Mouse (Mus musculus) lung, postnatal 0 days (tissue): ENCODE results near the gene Mrvi1. TPM values are rescaled to one million over a fixed set of nuclear protein-coding genes. Genes with fewer than 3 reads are reported as not detected.

Source experiments
- ATAC-seq: fragments of 200-750 bp; cut with Nextera tagmentation; 2 replicates; pipeline ENCODE4 v1.8.0; 2017; ENCODE audit warnings: moderate library complexity
- DNase-seq: peaks from one replicate; pipeline ENCODE4 v3.0.0-alpha.2; 2016; ENCODE audit warnings: low spot score
- H3K27ac ChIP-seq: fragments of 300-500 bp; sonication (generic); 2 replicates; pipeline ENCODE4 v1.5.1; 2014; ENCODE audit warnings: antibody characterized with exemption, mild to moderate bottlenecking, low read length, mixed read lengths
- H3K27me3 ChIP-seq: fragments of 300-500 bp; sonication (generic); replicated peaks from 2 replicates; pipeline ENCODE4 v1.6.1; 2014; ENCODE audit warnings: low read length, mixed read lengths; ENCODE audit not compliant: insufficient read depth
- H3K36me3 ChIP-seq: fragments of 300-500 bp; sonication (generic); 2 replicates; pipeline ENCODE4 v1.6.1; 2014; ENCODE audit warnings: low read length, mixed read lengths; ENCODE audit not compliant: insufficient read depth
- H3K4me1 ChIP-seq: fragments of 300-500 bp; sonication (generic); 2 replicates; pipeline ENCODE4 v1.6.1; 2014; ENCODE audit warnings: antibody characterized with exemption, low read depth, low read length, mixed read lengths; ENCODE audit not compliant: insufficient read depth
- H3K4me2 ChIP-seq: fragments of 300-500 bp; sonication (generic); replicated peaks from 2 replicates; pipeline ENCODE4 v1.6.1; 2014; ENCODE audit warnings: low read depth, mild to moderate bottlenecking, low read length, moderate library complexity, mixed read lengths
- H3K4me3 ChIP-seq: fragments of 300-500 bp; sonication (generic); 2 replicates; pipeline ENCODE4 v1.5.1; 2014; ENCODE audit warnings: low read depth, low read length
- H3K9ac ChIP-seq: fragments of 300-500 bp; sonication (generic); replicated peaks from 2 replicates; pipeline ENCODE4 v1.6.1; 2014; ENCODE audit warnings: low read depth, mild to moderate bottlenecking
- H3K9me3 ChIP-seq: fragments of 300-500 bp; sonication (generic); 2 replicates; pipeline ENCODE4 v1.6.1; 2016; ENCODE audit warnings: low read length, mixed read lengths
- CTCF ChIP-seq: IDR thresholded peaks from 2 replicates; pipeline ENCODE4 v1.5.1; 2016; ENCODE audit warnings: antibody characterized with exemption, mild to moderate bottlenecking
- EP300 ChIP-seq: IDR thresholded peaks from 2 replicates; pipeline ENCODE4 v1.6.1; 2016; ENCODE audit warnings: antibody characterized with exemption, mild to moderate bottlenecking, control low read depth
- WGBS: fragments of 180-500 bp; shearing (Covaris S2); extraction: QIAGEN DNeasy Blood & Tissue Kit; methylation state at CpG from one replicate; pipeline ENCODE4 v1.1.7; 2014; 5-methylcytosine and 5-hydroxymethylcytosine counted together
- polyA plus RNA-seq: library from polyadenylated mRNA; unstranded; fragments of >200 nt; fragmentation: Nextera tagmentation; extraction: Ambion mirVana; gene quantifications from 2 replicates; pipeline ENCODE4 v1.2.1, GENCODE M21; 2015

The Mrvi1 gene
- polyA plus RNA-seq, 1 experiment from 2014 or later, result 1.8 TPM

DNA sequence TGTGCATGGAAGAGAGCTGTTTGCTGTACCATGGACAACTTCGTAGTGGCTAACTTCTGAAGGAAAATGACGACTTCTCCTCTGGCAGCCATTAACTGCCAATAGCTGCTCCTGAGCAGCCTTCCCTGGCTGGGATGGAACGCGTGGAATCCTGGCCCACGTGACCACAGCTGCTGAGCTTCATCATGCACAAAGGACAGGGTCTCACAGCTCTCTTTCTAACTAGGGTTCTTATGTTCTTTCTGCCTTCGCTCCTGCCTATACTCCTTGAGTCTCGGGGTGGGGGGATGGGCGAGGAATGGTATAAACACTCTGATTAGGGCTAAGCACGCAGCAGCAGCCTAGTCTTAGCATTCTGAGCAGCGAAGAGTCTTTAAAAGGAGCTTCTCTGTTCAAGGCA, 117.2 kb downstream of the Mrvi1 start:
- Histone ChIP-seq H3K4me1 (peaks cover 4% of the 10 kb centered on the region; the same call in 1 of the 2 replicates), H3K9me3 (no peaks in the 10 kb centered on the region), H3K9ac (no peak overlapping the region), H3K4me2 (peak overlapping the region; percentile 9; the same call in 1 of the 2 replicates), H3K27me3 (no peaks in the 10 kb centered on the region), H3K4me3 (no peak overlapping the region), H3K27ac (no peak overlapping the region; the same call in 1 of the 2 replicates), H3K36me3 (no peaks in the 10 kb centered on the region)
- DNase-seq (no peak), ATAC-seq (no peak)
- no peak for TF ChIP-seq EP300
- TF ChIP-seq CTCF, result no peak
- 25% methylated on average over 10 of the region's 10 CpGs for WGBS

DNA sequence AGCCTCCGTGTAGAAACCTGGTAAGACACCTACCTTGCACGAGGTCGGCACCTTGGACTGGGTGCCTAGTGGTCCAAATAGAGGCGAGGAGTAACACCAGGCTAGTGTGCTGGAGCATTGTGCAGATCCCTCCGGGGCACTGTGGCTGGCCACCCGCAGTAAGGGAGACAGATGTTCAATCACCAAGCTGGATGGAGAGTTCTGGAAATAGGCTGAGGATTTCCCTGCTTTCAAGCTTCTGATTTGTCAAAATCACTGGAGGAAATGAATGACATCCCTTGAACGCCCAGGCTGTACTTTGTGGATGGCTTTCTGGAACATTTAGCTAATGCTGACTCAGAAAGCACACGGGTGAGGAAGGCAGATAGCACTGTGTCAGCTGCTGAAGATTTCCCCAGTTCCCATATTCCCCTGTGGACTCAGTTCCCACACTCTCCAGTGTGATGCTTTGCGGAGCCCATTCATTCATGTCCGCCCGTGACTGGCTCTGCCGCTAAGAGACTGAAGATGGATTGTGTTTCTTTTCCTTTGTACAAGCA, 119.4 kb downstream of the Mrvi1 start, which contains the start of gene Lyve1:
Gene Lyve1 (minus strand): TSS at position 489 of the 539 bp plus-strand sequence.
- Histone ChIP-seq H3K9ac (no peak within 1 kb of the TSS; the same call in 1 of the 2 replicates), H3K27ac (peak within 1 kb of the TSS; percentile 77), H3K4me2 (peak within 1 kb of the TSS; percentile 18; the same call in 1 of the 2 replicates), H3K4me3 (peak within 1 kb of the TSS; percentile 29), H3K9me3 (no peaks in the 10 kb centered on the region), H3K27me3 (no peaks in the 10 kb centered on the region), H3K36me3 (no peaks in the 10 kb centered on the region), H3K4me1 (peaks cover 4% of the 10 kb centered on the region; the same call in 1 of the 2 replicates)
- WGBS, result 53% methylated on average over 12 of the region's 12 CpGs
- ATAC-seq (peak; percentile 85), DNase-seq (peak; percentile 73)
- no peak for TF ChIP-seq CTCF
- TF ChIP-seq EP300, result peak; percentile 83

- peak overlapping the region; percentile 9; the same call in 1 of the 2 replicates for H3K4me3 ChIP-seq
- H3K9ac ChIP-seq, result no peak overlapping the region
- peak; percentile 63 for ATAC-seq
- WGBS, result 28% methylated on average over 5 of the region's 5 CpGs
- DNase-seq, result peak; percentile 81
- H3K9me3 ChIP-seq, result no peaks in the 10 kb centered on the region
- H3K36me3 ChIP-seq, result no peaks in the 10 kb centered on the region
- TF ChIP-seq CTCF, result no peak
- TF ChIP-seq EP300, result peak; percentile 96
- peaks cover 11% of the 10 kb centered on the region; the same call in 1 of the 2 replicates for H3K4me1 ChIP-seq
- H3K4me2 ChIP-seq, result peak overlapping the region; percentile 34
- no peaks in the 10 kb centered on the region for H3K27me3 ChIP-seq
- H3K27ac ChIP-seq, result peak overlapping the region; percentile 65
Observed at GRCm38 (mm10) chr7:110860129-110860528, 122.1 kb downstream of the Mrvi1 start.

GRCm38 (mm10) chr7:110855604-110856003, 126.7 kb downstream of the Mrvi1 start:
- Histone ChIP-seq H3K4me3 (no peak overlapping the region), H3K4me1 (peaks cover 8% of the 10 kb centered on the region; the same call in 1 of the 2 replicates), H3K4me2 (no peak overlapping the region), H3K27ac (no peak overlapping the region), H3K9ac (no peak overlapping the region), H3K9me3 (no peaks in the 10 kb centered on the region), H3K27me3 (no peaks in the 10 kb centered on the region), H3K36me3 (no peaks in the 10 kb centered on the region)
- TF ChIP-seq CTCF (no peak), EP300 (no peak)
- WGBS, result 55% methylated on average over 1 of the region's 1 CpGs
- DNase-seq (no peak), ATAC-seq (no peak)

DNA sequence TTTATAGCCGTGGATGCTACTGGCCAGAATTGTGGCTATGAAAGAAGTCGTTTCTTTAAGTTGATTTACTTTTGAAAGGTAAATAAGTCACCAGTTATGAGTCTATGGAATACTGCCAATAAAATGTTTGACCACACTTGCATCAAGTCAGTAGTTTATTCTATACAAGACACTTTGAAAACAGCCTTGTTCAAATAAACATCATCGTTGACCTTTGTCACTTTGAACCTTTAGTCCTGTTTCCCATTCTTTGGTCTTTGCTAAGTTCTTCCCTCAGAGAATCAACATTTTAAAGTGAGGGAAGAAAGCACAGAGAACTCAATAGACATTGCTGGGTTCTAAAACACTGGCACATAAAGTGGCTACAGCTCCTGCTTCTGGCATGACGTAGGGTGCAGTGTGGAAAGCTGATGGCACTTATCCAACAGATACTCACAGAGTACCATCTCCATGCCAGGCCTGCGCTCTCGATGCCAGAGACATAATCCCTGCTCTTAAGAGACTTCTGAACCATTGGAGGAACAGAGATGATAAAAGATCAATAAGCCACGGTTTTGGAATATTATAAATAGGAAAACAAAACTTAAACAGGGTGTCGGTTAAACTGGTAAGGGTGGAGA, 127.2 kb downstream of the Mrvi1 start:
- TF ChIP-seq EP300 (no peak), CTCF (no peak)
- Histone ChIP-seq H3K27ac (no peak overlapping the region), H3K9ac (no peak overlapping the region), H3K4me1 (peaks cover 8% of the 10 kb centered on the region; the same call in 1 of the 2 replicates), H3K36me3 (no peaks in the 10 kb centered on the region), H3K27me3 (no peaks in the 10 kb centered on the region), H3K4me2 (no peak overlapping the region), H3K9me3 (no peaks in the 10 kb centered on the region), H3K4me3 (no peak overlapping the region)
- DNase-seq (peak; percentile 48), ATAC-seq (no peak)
- WGBS, result 45% methylated on average over 8 of the region's 8 CpGs

- TF ChIP-seq EP300 (no peak), CTCF (no peak)
- Histone ChIP-seq H3K36me3 (no peaks in the 10 kb centered on the region), H3K9ac (no peak overlapping the region), H3K9me3 (no peaks in the 10 kb centered on the region), H3K4me1 (peaks cover 8% of the 10 kb centered on the region; the same call in 1 of the 2 replicates), H3K4me2 (no peak overlapping the region), H3K27ac (no peak overlapping the region), H3K4me3 (no peak overlapping the region), H3K27me3 (no peaks in the 10 kb centered on the region)
- ATAC-seq, result no peak
- 43% methylated on average over 3 of the region's 3 CpGs for WGBS
- DNase-seq, result no peak
Observed at GRCm38 (mm10) chr7:110854519-110854918, 127.7 kb downstream of the Mrvi1 start.
